Mouse (Mus musculus) megakaryocyte, adult 5-6 weeks (primary cell): Measurements from ENCODE around the gene Tubg1. TPM values are rescaled to one million over a fixed set of nuclear protein-coding genes. Genes with fewer than 3 reads are reported as not detected.
A peak's percentile ranks its signal among the peaks of the same experiment; 100 is the strongest.

ENCODE experiments used
- ATAC-seq: 2 replicates; pipeline ENCODE4 v1.8.0; 2016; ENCODE audit warnings: mild to moderate bottlenecking, inconsistent platforms; ENCODE audit not compliant: poor library complexity, severe bottlenecking
- total RNA-seq, 2 experiments: library from RNA; stranded (forward) in 1 of 2; stranded (reverse) in 1 of 2; fragments of 153-499, 151-499 nt in 1 of 2; fragments of 221-1000, 200-1000 nt in 1 of 2; gene quantifications; 2 replicates each; pipeline versions ENCODE4 v1.2.3 to v1.2.4; 2015 to 2017

The Tubg1 gene
- total RNA-seq, 2 experiments from 2014 or later = 14.5 to 32.2 TPM

GRCm38 (mm10) chr11:101163476-101164350 lies 44.0 kb downstream of the Tubg1 start:
- no peak for ATAC-seq

GRCm38 (mm10) chr11:101164351-101164665 lies 44.6 kb downstream of the Tubg1 start:
- ATAC-seq = no peak

- no peak for ATAC-seq
Observed at GRCm38 (mm10) chr11:101164677-101165580, 45.2 kb downstream of the Tubg1 start.

- no peak for ATAC-seq
Observed at GRCm38 (mm10) chr11:101166357-101166756, 46.6 kb downstream of the Tubg1 start.

GRCm38 (mm10) chr11:101167211-101167962 lies 47.6 kb downstream of the Tubg1 start:
- no peak for ATAC-seq

GRCm38 (mm10) chr11:101167963-101168300 lies 48.2 kb downstream of the Tubg1 start:
- ATAC-seq = no peak

GRCm38 (mm10) chr11:101168301-101168980 lies 48.7 kb downstream of the Tubg1 start:
- ATAC-seq = no peak

- no peak for ATAC-seq
Observed at GRCm38 (mm10) chr11:101169301-101170107, 49.8 kb downstream of the Tubg1 start.

- ATAC-seq = no peak
Observed at GRCm38 (mm10) chr11:101170354-101170810, 50.6 kb downstream of the Tubg1 start, which contains the start of gene Cntnap1. TSS of gene Cntnap1 (plus strand) at chr11:101170523.

GRCm38 (mm10) chr11:101170811-101171610 lies 51.3 kb downstream of the Tubg1 start, which contains the start of gene Plekhh3:
TSS of gene Plekhh3 (minus strand) at chr11:101171351.
- ATAC-seq = peak; percentile 63

- ATAC-seq = peak; percentile 19; the same call in 1 of the 2 replicates
Observed at GRCm38 (mm10) chr11:101171721-101172433, 52.1 kb downstream of the Tubg1 start.

GRCm38 (mm10) chr11:101172434-101172815 lies 52.7 kb downstream of the Tubg1 start:
- no peak for ATAC-seq

GRCm38 (mm10) chr11:101173112-101173511 lies 53.4 kb downstream of the Tubg1 start:
- ATAC-seq = no peak

GRCm38 (mm10) chr11:101173631-101174388 lies 54.1 kb downstream of the Tubg1 start:
- peak; percentile 68 for ATAC-seq

GRCm38 (mm10) chr11:101174389-101174745 lies 54.6 kb downstream of the Tubg1 start:
- no peak for ATAC-seq

GRCm38 (mm10) chr11:101174851-101175628 lies 55.3 kb downstream of the Tubg1 start, which contains the start of gene Ccr10:
TSS of gene Ccr10 (minus strand) at chr11:101175443.
- ATAC-seq = no peak
